Mouse (Mus musculus): ENCODE results near the gene Dclk1. TPM values are rescaled to one million over a fixed set of nuclear protein-coding genes. Genes with fewer than 3 reads are reported as not detected.
"Not testable (repeated sequence)": the region's sequence is repeated elsewhere in the genome, so short reads cannot be mapped to it uniquely, and the experiment has no call there.

The Dclk1 gene
- polyA plus RNA-seq (2012; rRNA removed) (0.08 and 0.14 TPM in 2 replicates), polyA plus RNA-seq (2014; fragmentation: Nextera tagmentation; extraction: Ambion mirVana) (0.04 and 0.29 TPM in 2 replicates)

GRCm38 (mm10) chr3:55241730-55242421 is at the start of gene Dclk1:
Dclk1 (plus strand) TSS chr3:55242364.
- H3K4me1 ChIP-seq (replicated peaks; ENCODE audit: control insufficient read depth in 2 of 2, insufficient read depth in 2 of 2, low read length in 1 of 2): no peaks in the 10 kb centered on the region
- no peaks in the 10 kb centered on the region for H3K9me3 ChIP-seq (ENCODE audit: control insufficient read depth, low read length)
- H3K27ac ChIP-seq: no peak within 1 kb of the TSS
- DNase-seq (ENCODE audit: low read depth in 3 of 3, low spot score in 3 of 3) (no peak), ATAC-seq (ENCODE audit: insufficient read depth) (no peak)
- WGBS (ENCODE audit: insufficient replicate concordance): 28% methylated on average over 10 of the region's 10 CpGs
- no peaks in the 10 kb centered on the region for H3K36me3 ChIP-seq (replicated peaks; ENCODE audit: control insufficient read depth, insufficient read depth, low read depth)
- peaks cover 9% of the 10 kb centered on the region for H3K27me3 ChIP-seq (ENCODE audit: control insufficient read depth, insufficient read depth, low read length)
- no peak within 1 kb of the TSS for H3K9ac ChIP-seq (replicated peaks)
- TF ChIP-seq CTCF (IDR thresholded peaks at IDR 0.05; ENCODE audit: low read depth) (no peak), EP300 (IDR thresholded peaks at IDR 0.05; ENCODE audit: low read depth) (no peak)
- no peak within 1 kb of the TSS; a peak in 2 of 4 replicates for H3K4me3 ChIP-seq (ENCODE audit: insufficient read depth in 1 of 2, low read depth in 2 of 2, low read length in 2 of 2)
- no peak within 1 kb of the TSS for H3K4me2 ChIP-seq (ENCODE audit: low read depth)

GRCm38 (mm10) chr3:55193351-55193750 is 48.8 kb upstream of the Dclk1 start:
- H3K9me3 ChIP-seq (ENCODE audit: control insufficient read depth, low read length): no peaks in the 10 kb centered on the region
- no peak overlapping the region for H3K9ac ChIP-seq (replicated peaks)
- H3K4me1 ChIP-seq (replicated peaks; ENCODE audit: control insufficient read depth in 2 of 2, insufficient read depth in 2 of 2, low read length in 1 of 2): no peaks in the 10 kb centered on the region
- ATAC-seq (ENCODE audit: insufficient read depth) (no peak), DNase-seq (ENCODE audit: low read depth in 3 of 3, low spot score in 3 of 3) (no peak)
- H3K27ac ChIP-seq: no peak overlapping the region
- WGBS (ENCODE audit: insufficient replicate concordance): 17% methylated on average over 2 of the region's 2 CpGs
- H3K27me3 ChIP-seq (ENCODE audit: control insufficient read depth, insufficient read depth, low read length): no peaks in the 10 kb centered on the region
- no peak overlapping the region for H3K4me3 ChIP-seq (ENCODE audit: insufficient read depth in 1 of 2, low read depth in 2 of 2, low read length in 2 of 2)
- TF ChIP-seq EP300 (IDR thresholded peaks at IDR 0.05; ENCODE audit: low read depth) (no peak), CTCF (IDR thresholded peaks at IDR 0.05; ENCODE audit: low read depth) (no peak)
- no peak overlapping the region for H3K4me2 ChIP-seq (ENCODE audit: low read depth)
- H3K36me3 ChIP-seq (replicated peaks; ENCODE audit: control insufficient read depth, insufficient read depth, low read depth): no peaks in the 10 kb centered on the region

DNA sequence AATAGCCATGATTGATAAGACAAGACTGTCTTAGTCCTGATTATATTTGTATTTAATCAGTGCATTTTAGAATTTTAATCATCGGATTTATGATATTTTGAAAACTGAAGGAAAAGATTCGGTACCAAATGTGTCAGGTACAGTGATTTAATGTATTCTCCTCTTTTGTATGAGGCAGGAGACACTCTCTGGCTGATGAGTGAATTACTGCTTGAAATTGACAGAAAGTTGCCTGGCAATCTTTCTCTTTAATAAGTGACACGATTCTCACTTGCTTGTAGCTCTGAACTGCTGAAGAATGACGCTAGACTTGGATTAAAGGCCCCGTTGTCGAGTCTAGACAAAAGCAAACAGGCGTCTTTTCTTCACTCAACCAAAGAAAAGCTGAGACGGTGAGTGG is 47.4 kb upstream of the Dclk1 start:
- Histone ChIP-seq H3K27ac (no peak overlapping the region), H3K9ac (replicated peaks) (no peak overlapping the region), H3K27me3 (ENCODE audit: control insufficient read depth, insufficient read depth, low read length) (no peaks in the 10 kb centered on the region), H3K36me3 (replicated peaks; ENCODE audit: control insufficient read depth, insufficient read depth, low read depth) (no peaks in the 10 kb centered on the region), H3K4me2 (ENCODE audit: low read depth) (no peak overlapping the region), H3K4me3 (ENCODE audit: insufficient read depth in 1 of 2, low read depth in 2 of 2, low read length in 2 of 2) (no peak overlapping the region), H3K4me1 (replicated peaks; ENCODE audit: control insufficient read depth in 2 of 2, insufficient read depth in 2 of 2, low read length in 1 of 2) (no peaks in the 10 kb centered on the region), H3K9me3 (ENCODE audit: control insufficient read depth, low read length) (no peaks in the 10 kb centered on the region)
- no peak for ATAC-seq (ENCODE audit: insufficient read depth)
- 62% methylated on average over 8 of the region's 8 CpGs for WGBS (ENCODE audit: insufficient replicate concordance)
- no peak for DNase-seq (ENCODE audit: low read depth in 3 of 3, low spot score in 3 of 3)
- TF ChIP-seq EP300 (IDR thresholded peaks at IDR 0.05; ENCODE audit: low read depth): no peak
- no peak for TF ChIP-seq CTCF (IDR thresholded peaks at IDR 0.05; ENCODE audit: low read depth)

DNA sequence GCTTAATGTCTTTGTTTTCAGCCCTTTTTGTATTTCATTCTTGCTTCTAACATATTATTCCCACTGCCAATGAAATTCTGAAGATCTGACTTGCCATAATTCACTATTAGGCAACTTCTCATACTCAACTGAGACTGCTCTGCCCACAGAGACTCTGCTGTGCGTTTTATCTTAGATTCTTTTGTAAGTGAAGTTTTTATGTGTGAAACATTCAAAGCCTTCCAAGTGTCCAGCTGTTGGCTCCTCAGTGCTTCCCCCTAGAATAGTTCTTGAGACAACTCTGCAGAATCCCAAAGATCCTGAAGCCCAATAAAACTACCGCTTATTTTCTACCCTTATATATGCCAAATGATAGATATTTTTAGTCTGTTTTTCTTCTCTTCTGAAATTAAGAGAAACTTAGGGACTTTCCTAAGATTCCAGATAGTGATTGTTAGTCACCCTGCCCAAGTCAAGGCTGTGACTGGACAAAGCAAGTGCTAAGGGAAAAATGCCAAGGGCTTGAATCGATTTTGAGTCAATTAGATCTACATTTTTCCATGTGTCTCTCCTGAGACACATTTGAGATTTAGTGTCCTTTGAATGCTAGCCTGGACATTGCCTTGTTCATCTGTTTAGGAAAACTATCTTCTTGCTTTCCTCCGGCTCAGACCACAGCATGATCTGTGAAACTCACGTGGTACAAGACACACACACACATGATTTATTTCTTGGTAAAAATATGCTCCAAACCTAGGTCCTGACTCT is 46.4 kb upstream of the Dclk1 start:
- Histone ChIP-seq H3K9me3 (ENCODE audit: control insufficient read depth, low read length) (no peaks in the 10 kb centered on the region), H3K4me1 (replicated peaks; ENCODE audit: control insufficient read depth in 2 of 2, insufficient read depth in 2 of 2, low read length in 1 of 2) (no peaks in the 10 kb centered on the region), H3K27me3 (ENCODE audit: control insufficient read depth, insufficient read depth, low read length) (no peaks in the 10 kb centered on the region), H3K27ac (no peak overlapping the region), H3K4me3 (ENCODE audit: insufficient read depth in 1 of 2, low read depth in 2 of 2, low read length in 2 of 2) (no peak overlapping the region), H3K36me3 (replicated peaks; ENCODE audit: control insufficient read depth, insufficient read depth, low read depth) (no peaks in the 10 kb centered on the region), H3K4me2 (ENCODE audit: low read depth) (no peak overlapping the region), H3K9ac (replicated peaks) (no peak overlapping the region)
- 62% methylated on average over 5 of the region's 5 CpGs for WGBS (ENCODE audit: insufficient replicate concordance)
- TF ChIP-seq CTCF (IDR thresholded peaks at IDR 0.05; ENCODE audit: low read depth): no peak
- TF ChIP-seq EP300 (IDR thresholded peaks at IDR 0.05; ENCODE audit: low read depth): no peak
- DNase-seq (ENCODE audit: low read depth in 3 of 3, low spot score in 3 of 3) (no peak), ATAC-seq (ENCODE audit: insufficient read depth) (no peak)

DNA sequence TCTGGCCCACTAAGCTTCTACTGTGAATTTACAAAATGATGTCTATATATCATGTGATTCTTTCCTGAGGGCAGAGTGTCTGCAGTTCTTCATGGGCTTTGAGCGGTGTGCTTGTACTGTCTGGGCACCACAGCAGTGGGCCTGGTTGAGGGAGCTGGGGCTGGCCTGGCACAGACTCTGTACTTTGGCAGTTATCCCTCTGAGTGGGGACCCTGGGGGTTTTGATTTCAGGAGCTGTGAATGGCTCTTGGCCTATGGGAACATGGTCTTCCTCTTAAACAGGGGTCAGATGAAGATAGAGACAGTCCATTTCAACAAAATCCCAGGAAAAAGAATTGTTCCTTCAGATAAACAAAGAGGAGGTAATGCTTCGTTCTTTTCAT is 45.8 kb upstream of the Dclk1 start:
- H3K9me3 ChIP-seq (ENCODE audit: control insufficient read depth, low read length): no peaks in the 10 kb centered on the region
- H3K27me3 ChIP-seq (ENCODE audit: control insufficient read depth, insufficient read depth, low read length): no peaks in the 10 kb centered on the region
- TF ChIP-seq EP300 (IDR thresholded peaks at IDR 0.05; ENCODE audit: low read depth) (no peak), CTCF (IDR thresholded peaks at IDR 0.05; ENCODE audit: low read depth) (no peak)
- no peak overlapping the region for H3K4me2 ChIP-seq (ENCODE audit: low read depth)
- ATAC-seq (ENCODE audit: insufficient read depth) (no peak), DNase-seq (ENCODE audit: low read depth in 3 of 3, low spot score in 3 of 3) (no peak)
- H3K27ac ChIP-seq: no peak overlapping the region
- no peak overlapping the region for H3K4me3 ChIP-seq (ENCODE audit: insufficient read depth in 1 of 2, low read depth in 2 of 2, low read length in 2 of 2)
- no peak overlapping the region for H3K9ac ChIP-seq (replicated peaks)
- 61% methylated on average over 2 of the region's 2 CpGs for WGBS (ENCODE audit: insufficient replicate concordance)
- no peaks in the 10 kb centered on the region for H3K36me3 ChIP-seq (replicated peaks; ENCODE audit: control insufficient read depth, insufficient read depth, low read depth)
- H3K4me1 ChIP-seq (replicated peaks; ENCODE audit: control insufficient read depth in 2 of 2, insufficient read depth in 2 of 2, low read length in 1 of 2): no peaks in the 10 kb centered on the region

DNA sequence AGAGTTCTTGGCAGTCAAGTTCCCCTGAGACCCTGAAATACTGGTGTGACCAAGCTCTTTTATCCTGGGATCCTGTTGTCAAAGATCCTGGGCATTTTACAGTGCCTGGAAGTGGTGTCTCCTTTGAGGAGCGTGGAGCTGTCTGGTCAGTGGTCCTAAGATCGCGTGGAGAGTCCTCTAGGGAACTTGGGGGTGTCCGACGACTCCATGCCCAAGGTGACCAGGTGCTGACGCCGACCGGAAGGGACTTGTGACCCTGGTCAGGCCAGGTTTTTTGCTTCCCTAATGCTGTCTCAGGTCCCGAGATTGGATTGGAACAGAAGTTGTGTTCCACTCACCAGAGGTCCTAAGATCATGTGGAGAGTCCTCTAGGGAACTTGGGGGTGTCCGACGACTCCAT is 38.5 kb upstream of the Dclk1 start:
- WGBS (ENCODE audit: insufficient replicate concordance): 74% methylated on average over 11 of the region's 11 CpGs
- ATAC-seq (ENCODE audit: insufficient read depth); H3K27me3 ChIP-seq (ENCODE audit: control insufficient read depth, insufficient read depth, low read length); H3K4me3 ChIP-seq (ENCODE audit: insufficient read depth in 1 of 2, low read depth in 2 of 2, low read length in 2 of 2); H3K9ac ChIP-seq (replicated peaks); DNase-seq (ENCODE audit: low read depth in 3 of 3, low spot score in 3 of 3); H3K4me2 ChIP-seq (ENCODE audit: low read depth); H3K4me1 ChIP-seq (replicated peaks; ENCODE audit: control insufficient read depth in 2 of 2, insufficient read depth in 2 of 2, low read length in 1 of 2); H3K27ac ChIP-seq; H3K9me3 ChIP-seq (ENCODE audit: control insufficient read depth, low read length); H3K36me3 ChIP-seq (replicated peaks; ENCODE audit: control insufficient read depth, insufficient read depth, low read depth): not testable (repeated sequence)

Data from liver, embryonic 14.5 days (tissue).